Mouse (Mus musculus): ENCODE results near the gene Plekha4.
"Not testable (repeated sequence)": the region's sequence is repeated elsewhere in the genome, so short reads cannot be mapped to it uniquely, and the experiment has no call there.

GRCm38 (mm10) chr7:45480310-45480709 is 45.8 kb upstream of the Plekha4 start:
- TF ChIP-seq CTCF (IDR thresholded peaks at IDR 0.05; ENCODE audit: control insufficient read depth, insufficient read depth, insufficient replicate concordance, low read depth, low read length); POLR2A (IDR thresholded peaks at IDR 0.05; ENCODE audit: control insufficient read depth, low read depth, low read length): not testable (repeated sequence)

Data from testis, adult 2 months (tissue).